In genomic region chr17:78964387-78964786, GRCm38 (mm10) we compare ENCODE assay signal across 19 mouse cellular contexts. TPM values are rescaled to one million over a fixed set of nuclear protein-coding genes. Genes with fewer than 3 reads are reported as not detected.
DNase-seq lines count a peak whose midpoint lies in the region; ATAC-seq and TF ChIP-seq lines count a peak whose summit lies in the region.
"Had no signal": no experiment of that assay in that cellular context is flagged by ENCODE, and none has a peak within 500 bp of the region (broad histone marks: within the 10 kb centered on the region; RNA-seq: fewer than 3 reads in every experiment).

No protein-coding gene starts in this region.

- TF ChIP-seq CTCF in cerebellum, adult 2 months (IDR thresholded peaks at IDR 0.05; ENCODE audit: borderline replicate concordance, insufficient read depth, low read depth, low read length) = no peak

- H3K9me3 ChIP-seq in forebrain, embryonic 15.5 days = no peaks in the 10 kb centered on the region
- H3K9me3 ChIP-seq in forebrain, embryonic 11.5 days (ENCODE audit: control insufficient read depth, low read length) = no peaks in the 10 kb centered on the region
- H3K9me3 ChIP-seq in kidney, embryonic 16.5 days (ENCODE audit: low read length) = no peaks in the 10 kb centered on the region
- H3K9me3 ChIP-seq: embryonic facial prominence, embryonic 13.5 days; intestine, embryonic 15.5 days; liver, embryonic 13.5 days had no signal

- H3K27me3 ChIP-seq in forebrain, embryonic 15.5 days = no peaks in the 10 kb centered on the region
- no peaks in the 10 kb centered on the region for H3K27me3 ChIP-seq in forebrain, embryonic 11.5 days (ENCODE audit: control insufficient read depth, insufficient read depth, low read length)
- no peaks in the 10 kb centered on the region for H3K27me3 ChIP-seq in kidney, embryonic 16.5 days (ENCODE audit: insufficient read depth, low read length)
- no peaks in the 10 kb centered on the region for H3K27me3 ChIP-seq in cerebellum, adult 2 months (ENCODE audit: control insufficient read depth, insufficient read depth, low read length)
- H3K27me3 ChIP-seq: embryonic facial prominence, embryonic 13.5 days; intestine, embryonic 15.5 days; liver, embryonic 13.5 days had no signal

- 76% methylated on average over 1 of the region's 1 CpGs for WGBS in forebrain, embryonic 15.5 days
- 97% methylated on average over 1 of the region's 1 CpGs for WGBS in forebrain, embryonic 11.5 days
- 81% methylated on average over 1 of the region's 1 CpGs for WGBS in kidney, embryonic 16.5 days
- WGBS in cerebellum, adult 2 months = 68% methylated on average over 1 of the region's 1 CpGs

- no peak overlapping the region for H3K4me3 ChIP-seq in forebrain, embryonic 15.5 days
- H3K4me3 ChIP-seq in forebrain, embryonic 11.5 days (ENCODE audit: low read depth, low read length) = no peak overlapping the region
- no peak overlapping the region for H3K4me3 ChIP-seq in kidney, embryonic 16.5 days (ENCODE audit: low read length)
- H3K4me3 ChIP-seq in cerebellum, adult 2 months (replicated peaks; ENCODE audit: insufficient read depth, low read depth, low read length) = no peak overlapping the region
- H3K4me3 ChIP-seq: embryonic facial prominence, embryonic 13.5 days; intestine, embryonic 15.5 days; liver, embryonic 13.5 days had no signal

- H3K9ac ChIP-seq in forebrain, embryonic 15.5 days (replicated peaks) = no peak overlapping the region
- no peak overlapping the region for H3K9ac ChIP-seq in forebrain, embryonic 11.5 days (ENCODE audit: low read length)
- H3K9ac ChIP-seq in kidney, embryonic 16.5 days (replicated peaks; ENCODE audit: low read length) = no peak overlapping the region
- H3K9ac ChIP-seq: embryonic facial prominence, embryonic 13.5 days; intestine, embryonic 15.5 days; liver, embryonic 13.5 days had no signal

- H3K27ac ChIP-seq in forebrain, embryonic 15.5 days (replicated peaks) = no peak overlapping the region
- H3K27ac ChIP-seq in forebrain, embryonic 11.5 days (ENCODE audit: low read depth, low read length) = no peak overlapping the region
- no peak overlapping the region for H3K27ac ChIP-seq in kidney, embryonic 16.5 days (ENCODE audit: low read length)
- H3K27ac ChIP-seq in cerebellum, adult 2 months (ENCODE audit: insufficient read depth, low read length) = no peak overlapping the region
- H3K27ac ChIP-seq: embryonic facial prominence, embryonic 13.5 days; intestine, embryonic 15.5 days; kidney, postnatal 0 days; liver, embryonic 13.5 days had no signal

- intact Hi-C loops in left cerebral cortex, postnatal 10 days (cut with DNase I) = no loop called here

- H3K4me1 ChIP-seq in forebrain, embryonic 15.5 days = no peaks in the 10 kb centered on the region
- no peaks in the 10 kb centered on the region for H3K4me1 ChIP-seq in forebrain, embryonic 11.5 days (replicated peaks; ENCODE audit: control insufficient read depth, insufficient read depth, low read length)
- no peaks in the 10 kb centered on the region for H3K4me1 ChIP-seq in kidney, embryonic 16.5 days (ENCODE audit: insufficient read depth, low read length)
- H3K4me1 ChIP-seq in cerebellum, adult 2 months (ENCODE audit: control insufficient read depth, insufficient read depth, low read length) = no peaks in the 10 kb centered on the region
- H3K4me1 ChIP-seq: embryonic facial prominence, embryonic 13.5 days; intestine, embryonic 15.5 days; liver, embryonic 13.5 days had no signal

- H3K4me2 ChIP-seq in forebrain, embryonic 15.5 days (replicated peaks) = no peak overlapping the region
- no peak overlapping the region for H3K4me2 ChIP-seq in forebrain, embryonic 11.5 days (ENCODE audit: low read depth, low read length, severe bottlenecking)
- no peak overlapping the region for H3K4me2 ChIP-seq in kidney, embryonic 16.5 days (replicated peaks; ENCODE audit: low read depth, low read length)
- H3K4me2 ChIP-seq: embryonic facial prominence, embryonic 13.5 days; intestine, embryonic 15.5 days; liver, embryonic 13.5 days had no signal

- no peak for DNase-seq in forebrain, embryonic 11.5 days (ENCODE audit: low spot score)
- peak; percentile 44 for DNase-seq in brain, adult 2 months (ENCODE audit: low read depth, low spot score)
- peak; percentile 17 to 21 for DNase-seq in frontal cortex, postnatal 36 days (ENCODE audit: low spot score in 2 of 2)
- peak; percentile 21 to 38 for DNase-seq in left cerebral cortex, postnatal 10 days (ENCODE audit: extremely low spot score in 1 of 2, low spot score in 2 of 2)
- DNase-seq in cerebellum, adult 2 months = no peak
- no peak for DNase-seq in heart, adult 18-20 months
- DNase-seq: adrenal gland, adult 2 months; B cell, adult 2 months; cerebellum, postnatal 25 days; liver, embryonic 13.5 days; lung, postnatal 10 days; thymus, postnatal 4 days had no signal

- no peak for TF ChIP-seq POLR2A in cerebellum, adult 2 months (IDR thresholded peaks at IDR 0.05; ENCODE audit: borderline replicate concordance, insufficient read depth, low read length)

- 0 out of 2 replicates have a peak, but pooled peaks have one; percentile 51 for ATAC-seq in forebrain, embryonic 15.5 days (replicated peaks)
- ATAC-seq in forebrain, embryonic 11.5 days (replicated peaks; ENCODE audit: low FRiP score) = no peak
- no peak for ATAC-seq in kidney, embryonic 16.5 days (ENCODE audit: low FRiP score, low TSS enrichment)
- ATAC-seq: intestine, embryonic 15.5 days had no signal

- H3K36me3 ChIP-seq in forebrain, embryonic 15.5 days = peaks cover 32% of the 10 kb centered on the region
- no peaks in the 10 kb centered on the region; the same call in 1 of the 2 replicates for H3K36me3 ChIP-seq in forebrain, embryonic 11.5 days (ENCODE audit: control insufficient read depth, insufficient read depth, low read length)
- peaks cover 37% of the 10 kb centered on the region for H3K36me3 ChIP-seq in kidney, embryonic 16.5 days (ENCODE audit: insufficient read depth, low read length)

RNA-seq across cellular contexts. Expression of gene Ndufaf7, which starts 27.5 kb away (rescaled TPM):
- polyA plus RNA-seq in forebrain, embryonic 15.5 days (2015; fragmentation: Nextera tagmentation; extraction: Ambion mirVana) = 65.6 and 65.7 TPM in 2 replicates
- 46.1 and 52.7 TPM in 2 replicates for polyA plus RNA-seq in forebrain, embryonic 11.5 days (2014; fragmentation: Nextera tagmentation; extraction: Ambion mirVana)
- total RNA-seq in left cerebral cortex, postnatal 10 days (2021) = 10 to 100 TPM; 64.3 to 71.6 TPM
- polyA plus RNA-seq in kidney, embryonic 16.5 days (2015; fragmentation: Nextera tagmentation; extraction: Ambion mirVana) = 64.4 and 66.3 TPM in 2 replicates
- 45.3 and 46.7 TPM in 2 replicates for polyA plus RNA-seq in cerebellum, adult 2 months (2012; rRNA removed)
- total RNA-seq in heart, adult 18-20 months (2021) = 10 to 100 TPM; 41.2 to 51.6 TPM

RNA-seq across cellular contexts. Expression of gene Cebpz, which starts 27.5 kb away (rescaled TPM):
- 56.5 and 64.3 TPM in 2 replicates for polyA plus RNA-seq in forebrain, embryonic 15.5 days (2015; fragmentation: Nextera tagmentation; extraction: Ambion mirVana)
- polyA plus RNA-seq in forebrain, embryonic 11.5 days (2014; fragmentation: Nextera tagmentation; extraction: Ambion mirVana) = 57.6 and 59.9 TPM in 2 replicates
- 10 to 100 TPM; 33.1 to 34.3 TPM for total RNA-seq in left cerebral cortex, postnatal 10 days (2021)
- polyA plus RNA-seq in kidney, embryonic 16.5 days (2015; fragmentation: Nextera tagmentation; extraction: Ambion mirVana) = 46.8 and 56.7 TPM in 2 replicates
- 20.9 and 21.5 TPM in 2 replicates for polyA plus RNA-seq in cerebellum, adult 2 months (2012; rRNA removed)
- 10 to 100 TPM; 22.1 to 24.4 TPM for total RNA-seq in heart, adult 18-20 months (2021)

RNA-seq across cellular contexts. Expression of gene Cebpzos, which starts 48.1 kb away (rescaled TPM):
- 98.1 and 110 TPM in 2 replicates for polyA plus RNA-seq in forebrain, embryonic 15.5 days (2015; fragmentation: Nextera tagmentation; extraction: Ambion mirVana)
- 98.7 and 121 TPM in 2 replicates for polyA plus RNA-seq in forebrain, embryonic 11.5 days (2014; fragmentation: Nextera tagmentation; extraction: Ambion mirVana)
- 10 to 100 TPM; 30.8 to 36.1 TPM for total RNA-seq in left cerebral cortex, postnatal 10 days (2021)
- 96.5 and 98.1 TPM in 2 replicates for polyA plus RNA-seq in kidney, embryonic 16.5 days (2015; fragmentation: Nextera tagmentation; extraction: Ambion mirVana)
- 49.3 and 53.4 TPM in 2 replicates for polyA plus RNA-seq in cerebellum, adult 2 months (2012; rRNA removed)
- 10 to 100 TPM; 69.4 to 71.8 TPM for total RNA-seq in heart, adult 18-20 months (2021)

RNA-seq across cellular contexts. Expression of gene Prkd3, which starts 56.2 kb away (rescaled TPM):
- 29.2 and 30.1 TPM in 2 replicates for polyA plus RNA-seq in forebrain, embryonic 15.5 days (2015; fragmentation: Nextera tagmentation; extraction: Ambion mirVana)
- polyA plus RNA-seq in forebrain, embryonic 11.5 days (2014; fragmentation: Nextera tagmentation; extraction: Ambion mirVana) = 55.5 and 60.5 TPM in 2 replicates
- total RNA-seq in left cerebral cortex, postnatal 10 days (2021) = 10 to 100 TPM; 11.0 to 11.4 TPM
- 41.4 and 43.4 TPM in 2 replicates for polyA plus RNA-seq in kidney, embryonic 16.5 days (2015; fragmentation: Nextera tagmentation; extraction: Ambion mirVana)
- polyA plus RNA-seq in cerebellum, adult 2 months (2012; rRNA removed) = 11.1 and 14.7 TPM in 2 replicates
- 10 to 100 TPM; 15.9 to 16.0 TPM for total RNA-seq in heart, adult 18-20 months (2021)

RNA-seq across cellular contexts. Expression of gene Sult6b1, which starts 57.6 kb away (rescaled TPM):
- not detected in 2 replicates for polyA plus RNA-seq in forebrain, embryonic 15.5 days (2015; fragmentation: Nextera tagmentation; extraction: Ambion mirVana)
- polyA plus RNA-seq in forebrain, embryonic 11.5 days (2014; fragmentation: Nextera tagmentation; extraction: Ambion mirVana) = 0.33 TPM in 1 of 2 replicates, not detected in the other
- total RNA-seq in left cerebral cortex, postnatal 10 days (2021) = not detected
- polyA plus RNA-seq in kidney, embryonic 16.5 days (2015; fragmentation: Nextera tagmentation; extraction: Ambion mirVana) = 0.23 TPM in 1 of 2 replicates, not detected in the other
- polyA plus RNA-seq in cerebellum, adult 2 months (2012; rRNA removed) = 0.20 and 0.35 TPM in 2 replicates
- total RNA-seq in heart, adult 18-20 months (2021) = not detected
- total RNA-seq: heart, adult 8-10 months; heart, postnatal 25 days had no signal
- polyA plus RNA-seq: adrenal gland, adult 2 months had no signal

Comparison
In these comparisons a context has a peak if more than half of its experiments do, and no peak if none do; other contexts are left out.
1. DNase-seq: peak in brain, adult 2 months (single experiment), frontal cortex, postnatal 36 days (2 of 2) and left cerebral cortex, postnatal 10 days (2 of 2); none in forebrain, embryonic 11.5 days (single experiment), cerebellum, adult 2 months (0 of 2) and heart, adult 18-20 months (0 of 2).